Mouse (Mus musculus) embryo, embryonic 11.5 days (tissue): ENCODE results near the gene Trpt1.

Source experiments
- DNase-seq: peaks from one replicate; pipeline ENCODE4 v3.0.0-alpha.2; 2012; ENCODE audit warnings: low read depth, low spot score

Trpt1 gene

GRCm38 (mm10) chr19:7039841-7040636 is 44.1 kb downstream of the Trpt1 start, which contains the start of gene Stip1:
Gene Stip1, minus strand, starts transcription at chr19:7039967.
- peak; percentile 99 for DNase-seq

- DNase-seq, result no peak
Measured at GRCm38 (mm10) chr19:7040637-7041130, 44.8 kb downstream of the Trpt1 start.

- DNase-seq, result no peak
Measured at GRCm38 (mm10) chr19:7041171-7041570, 45.2 kb downstream of the Trpt1 start.

- no peak for DNase-seq
Measured at GRCm38 (mm10) chr19:7044279-7044678, 48.3 kb downstream of the Trpt1 start.

GRCm38 (mm10) chr19:7044706-7045105 is 48.8 kb downstream of the Trpt1 start:
- DNase-seq, result no peak
